Mouse (Mus musculus) hindbrain, embryonic 14.5 days (tissue): Measurements from ENCODE around the gene Fezf1. TPM values are rescaled to one million over a fixed set of nuclear protein-coding genes. Genes with fewer than 3 reads are reported as not detected.

ENCODE experiments used
- ATAC-seq: fragments of 200-750 bp; cut with Nextera tagmentation; 2 replicates; pipeline ENCODE4 v1.8.0; 2017; ENCODE audit warnings: moderate number of reproducible peaks, mild to moderate bottlenecking, moderate TSS enrichment, moderate library complexity; ENCODE audit not compliant: low FRiP score
- DNase-seq: peaks from one replicate; pipeline ENCODE4 v3.0.0-alpha.2; 2015; ENCODE audit warnings: low spot score
- H3K27ac ChIP-seq: fragments of 300-500 bp; sonication (generic); 2 replicates; pipeline ENCODE4 v1.5.1; 2014; ENCODE audit warnings: mild to moderate bottlenecking, moderate library complexity
- H3K27me3 ChIP-seq: fragments of 300-500 bp; sonication (generic); 2 replicates; pipeline ENCODE4 v1.6.1; 2014; ENCODE audit warnings: mild to moderate bottlenecking, low read length, mixed read lengths; ENCODE audit not compliant: control insufficient read depth, insufficient read depth
- H3K36me3 ChIP-seq: fragments of 300-500 bp; sonication (generic); replicated peaks from 2 replicates; pipeline ENCODE4 v1.6.1; 2014; ENCODE audit not compliant: control insufficient read depth, insufficient read depth
- H3K4me1 ChIP-seq: fragments of 300-500 bp; sonication (generic); replicated peaks from 2 replicates; pipeline ENCODE4 v1.6.1; 2014; ENCODE audit warnings: antibody characterized with exemption, low read length, mixed read lengths; ENCODE audit not compliant: control insufficient read depth, insufficient read depth
- H3K4me2 ChIP-seq: fragments of 300-500 bp; sonication (generic); replicated peaks from 2 replicates; pipeline ENCODE4 v1.6.1; 2014; ENCODE audit warnings: mild to moderate bottlenecking, moderate library complexity
- H3K4me3 ChIP-seq: fragments of 300-500 bp; sonication (generic); replicated peaks from 2 replicates; pipeline ENCODE4 v1.5.1; 2014; ENCODE audit warnings: mild to moderate bottlenecking, low read length
- H3K9ac ChIP-seq: fragments of 300-500 bp; sonication (generic); 2 replicates; pipeline ENCODE4 v1.6.1; 2014
- H3K9me3 ChIP-seq: fragments of 300-500 bp; sonication (generic); 2 replicates; pipeline ENCODE4 v1.6.1; 2016; ENCODE audit warnings: low read length; ENCODE audit not compliant: control insufficient read depth
- WGBS: fragments of 180-500 bp; shearing (Covaris S2); extraction: QIAGEN DNeasy Blood & Tissue Kit; methylation state at CpG from one replicate; pipeline ENCODE4 v1.1.7; 2014; 5-methylcytosine and 5-hydroxymethylcytosine counted together
- polyA plus RNA-seq: library from polyadenylated mRNA; unstranded; fragments of >200 nt; fragmentation: Nextera tagmentation; extraction: Ambion mirVana; gene quantifications from 2 replicates; pipeline ENCODE4 v1.2.1, GENCODE M21; 2014

Gene Fezf1
- polyA plus RNA-seq = not detected in 2 replicates

DNA sequence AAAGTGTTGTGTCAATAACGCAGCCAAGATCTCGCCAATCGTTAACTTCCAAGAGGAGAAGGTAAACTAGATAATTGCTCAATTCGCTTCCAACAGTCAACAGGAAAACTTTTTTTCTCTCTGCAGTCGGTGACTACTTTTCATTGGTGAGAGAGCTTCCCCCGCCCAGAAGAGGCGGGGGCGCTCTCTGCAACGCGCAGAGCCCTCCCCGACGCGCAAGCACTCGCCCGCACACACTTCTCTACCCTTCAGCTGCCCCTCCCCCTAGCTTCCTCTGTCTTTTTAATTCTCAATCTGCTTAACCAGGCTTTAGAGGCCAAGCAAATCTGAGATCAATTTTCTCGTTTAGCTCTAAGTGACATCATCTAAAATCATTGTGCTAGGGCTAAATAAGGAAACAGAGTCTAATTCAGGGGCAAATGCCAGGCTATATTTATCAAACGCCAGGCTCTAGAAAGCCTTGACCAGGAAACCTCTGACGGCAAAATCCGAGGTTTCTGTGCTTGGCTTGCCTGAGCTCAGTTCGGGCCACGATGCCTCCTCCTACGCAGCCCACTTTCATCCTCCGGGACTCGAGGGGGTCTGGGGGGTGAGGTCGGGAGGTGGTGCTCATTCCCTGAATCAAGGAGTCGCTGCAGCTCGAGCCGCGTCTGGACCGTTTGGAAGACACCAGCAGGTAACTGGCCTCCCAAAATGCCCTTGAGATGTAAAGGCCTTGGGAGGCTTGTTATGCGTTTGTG, at the start of gene Fezf1:
TSS of gene Fezf1 (minus strand) at position 50 of the 740 bp plus-strand sequence.
- Histone ChIP-seq H3K9me3 (0 out of 2 replicates have a peak, but pooled peaks cover 4% of the 10 kb centered on the region), H3K27me3 (peaks cover 93% of the 10 kb centered on the region), H3K36me3 (no peaks in the 10 kb centered on the region), H3K4me2 (peak within 1 kb of the TSS; percentile 48), H3K4me1 (no peaks in the 10 kb centered on the region; the same call in 1 of the 2 replicates), H3K27ac (no peak within 1 kb of the TSS), H3K9ac (no peak within 1 kb of the TSS), H3K4me3 (peak within 1 kb of the TSS; percentile 23)
- no peak for ATAC-seq
- no peak for DNase-seq
- under 1% methylated on average over 31 of the region's 31 CpGs for WGBS

DNA sequence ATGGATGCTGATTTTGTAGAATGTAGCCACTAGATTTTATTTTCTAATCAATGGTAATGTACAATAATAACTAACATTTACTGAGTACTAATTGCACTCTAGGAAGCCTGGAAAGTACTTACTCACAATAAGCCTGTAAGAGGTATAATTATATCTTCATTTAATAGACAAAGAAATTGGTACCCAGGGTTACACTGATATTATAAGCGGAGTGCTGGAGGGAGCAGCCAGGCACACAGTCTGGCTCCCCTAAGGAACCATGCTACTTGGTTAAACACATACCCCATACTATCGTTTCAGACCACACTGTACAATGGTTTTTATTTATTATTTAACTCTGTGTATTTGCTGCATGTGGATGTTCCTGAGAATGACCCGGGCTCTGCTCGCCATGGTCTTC, 46.5 kb upstream of the Fezf1 start:
- no peak overlapping the region for H3K27ac ChIP-seq
- no peak overlapping the region for H3K9ac ChIP-seq
- DNase-seq = no peak
- no peaks in the 10 kb centered on the region for H3K36me3 ChIP-seq
- ATAC-seq = no peak
- no peaks in the 10 kb centered on the region for H3K9me3 ChIP-seq
- no peak overlapping the region for H3K4me2 ChIP-seq
- 87% methylated on average over 4 of the region's 4 CpGs for WGBS
- no peak overlapping the region for H3K4me3 ChIP-seq
- no peaks in the 10 kb centered on the region for H3K4me1 ChIP-seq
- H3K27me3 ChIP-seq = no peaks in the 10 kb centered on the region

- Histone ChIP-seq H3K36me3 (no peaks in the 10 kb centered on the region), H3K9me3 (no peaks in the 10 kb centered on the region), H3K27me3 (peaks cover 18% of the 10 kb centered on the region), H3K4me2 (no peak overlapping the region), H3K4me1 (no peaks in the 10 kb centered on the region), H3K27ac (no peak overlapping the region), H3K4me3 (no peak overlapping the region), H3K9ac (no peak overlapping the region)
- DNase-seq = no peak
- WGBS = 93% methylated on average over 4 of the region's 4 CpGs
- no peak for ATAC-seq
Measured at GRCm38 (mm10) chr6:23288752-23289151, 40.6 kb upstream of the Fezf1 start.

- H3K27me3 ChIP-seq = peaks cover 60% of the 10 kb centered on the region
- H3K9me3 ChIP-seq = no peaks in the 10 kb centered on the region
- H3K36me3 ChIP-seq = no peaks in the 10 kb centered on the region
- no peak overlapping the region for H3K4me3 ChIP-seq
- DNase-seq (no peak), ATAC-seq (no peak)
- H3K9ac ChIP-seq = no peak overlapping the region
- H3K4me2 ChIP-seq = no peak overlapping the region
- 49% methylated on average over 9 of the region's 9 CpGs for WGBS
- H3K27ac ChIP-seq = no peak overlapping the region
- no peaks in the 10 kb centered on the region for H3K4me1 ChIP-seq
Measured at GRCm38 (mm10) chr6:23281514-23281820, 33.3 kb upstream of the Fezf1 start.

DNA sequence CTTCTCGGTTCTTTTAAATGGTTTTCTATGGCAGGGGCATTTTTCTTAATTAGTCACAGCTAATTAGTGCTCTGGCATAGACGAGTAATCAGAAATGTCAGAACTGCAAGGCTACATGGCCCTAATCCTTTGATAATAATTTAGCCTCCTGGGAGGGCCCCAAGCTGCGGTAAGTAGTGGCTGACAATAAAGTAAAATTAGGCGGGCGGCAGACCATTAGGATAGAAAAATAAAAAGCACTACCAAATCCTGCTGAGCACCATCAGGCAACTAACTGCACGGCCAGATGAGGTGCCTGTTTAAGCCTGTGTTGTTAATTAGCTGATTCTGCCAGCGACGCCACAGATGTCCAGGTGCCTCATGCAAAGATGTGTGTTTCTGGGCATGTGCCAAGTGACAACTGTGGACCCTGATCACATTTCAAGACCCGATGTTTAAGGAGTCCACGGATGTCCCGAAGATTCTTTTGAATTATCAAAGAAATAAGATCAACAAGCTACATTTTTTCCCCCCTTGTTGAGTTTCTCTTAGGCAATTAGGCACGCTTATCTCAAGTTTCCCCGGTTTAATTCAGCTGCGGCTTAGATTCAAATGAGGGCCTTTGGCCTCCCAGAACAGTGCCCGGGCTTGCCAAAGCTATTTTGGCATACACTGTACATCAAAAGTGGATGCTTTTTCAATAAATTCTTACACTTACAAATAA, 32.8 kb upstream of the Fezf1 start:
- peak; percentile 87 for ATAC-seq
- H3K9me3 ChIP-seq = no peaks in the 10 kb centered on the region
- H3K9ac ChIP-seq = no peak overlapping the region
- no peaks in the 10 kb centered on the region for H3K4me1 ChIP-seq
- no peaks in the 10 kb centered on the region for H3K36me3 ChIP-seq
- 16% methylated on average over 15 of the region's 15 CpGs for WGBS
- H3K27me3 ChIP-seq = peaks cover 61% of the 10 kb centered on the region
- no peak overlapping the region for H3K27ac ChIP-seq
- peak; percentile 70 for DNase-seq
- no peak overlapping the region for H3K4me3 ChIP-seq
- no peak overlapping the region for H3K4me2 ChIP-seq

- DNase-seq = no peak
- Histone ChIP-seq H3K4me2 (peak overlapping the region; percentile 17; the same call in 1 of the 2 replicates), H3K4me3 (no peak overlapping the region)
Measured at GRCm38 (mm10) chr6:23273483-23273882, 25.3 kb upstream of the Fezf1 start.

DNA sequence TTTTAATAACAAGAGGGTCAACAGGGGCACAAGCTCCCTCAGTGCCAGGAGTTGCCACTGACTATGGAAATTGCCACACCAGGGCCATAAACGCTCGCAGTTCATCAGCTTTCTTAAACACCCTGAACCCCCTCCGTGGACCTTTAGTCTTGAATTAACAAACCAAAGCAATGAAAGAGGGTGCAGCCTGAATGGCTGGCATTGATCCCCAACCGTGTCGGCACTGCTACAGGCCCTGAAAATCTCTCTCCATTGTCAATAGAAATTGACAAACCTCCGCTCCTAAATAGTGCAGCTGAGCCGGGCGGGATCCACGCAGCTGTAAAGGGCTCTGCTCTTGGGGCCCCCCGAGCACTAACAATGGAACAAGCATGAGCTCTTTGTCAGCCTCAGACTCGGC, 24.8 kb upstream of the Fezf1 start:
- H3K4me2 ChIP-seq = peak overlapping the region; percentile 17; the same call in 1 of the 2 replicates
- H3K9me3 ChIP-seq = no peaks in the 10 kb centered on the region
- 0 out of 2 replicates have a peak, but pooled peaks cover 6% of the 10 kb centered on the region for H3K4me1 ChIP-seq
- ATAC-seq = peak; percentile 46; the same call in 1 of the 2 replicates
- 3% methylated on average over 11 of the region's 11 CpGs for WGBS
- H3K27me3 ChIP-seq = peaks cover 91% of the 10 kb centered on the region
- no peaks in the 10 kb centered on the region for H3K36me3 ChIP-seq
- H3K9ac ChIP-seq = no peak overlapping the region
- DNase-seq = no peak
- no peak overlapping the region for H3K27ac ChIP-seq
- H3K4me3 ChIP-seq = no peak overlapping the region

More at GRCm38 (mm10) chr6:23273483-23273882, 25.3 kb upstream of the Fezf1 start:
- H3K27me3 ChIP-seq = peaks cover 91% of the 10 kb centered on the region
- no peaks in the 10 kb centered on the region for H3K36me3 ChIP-seq
- H3K4me1 ChIP-seq = 0 out of 2 replicates have a peak, but pooled peaks cover 6% of the 10 kb centered on the region
- H3K9ac ChIP-seq = no peak overlapping the region
- H3K27ac ChIP-seq = no peak overlapping the region
- no peak for ATAC-seq
- H3K9me3 ChIP-seq = no peaks in the 10 kb centered on the region
- 28% methylated on average over 4 of the region's 4 CpGs for WGBS

GRCm38 (mm10) chr6:23272542-23272941, 24.4 kb upstream of the Fezf1 start:
- Histone ChIP-seq H3K9me3 (no peaks in the 10 kb centered on the region), H3K36me3 (no peaks in the 10 kb centered on the region), H3K27me3 (peaks cover 92% of the 10 kb centered on the region), H3K4me3 (no peak overlapping the region), H3K9ac (no peak overlapping the region), H3K4me2 (no peak overlapping the region), H3K4me1 (0 out of 2 replicates have a peak, but pooled peaks cover 6% of the 10 kb centered on the region), H3K27ac (no peak overlapping the region)
- no peak for ATAC-seq
- no peak for DNase-seq
- 9% methylated on average over 7 of the region's 7 CpGs for WGBS

GRCm38 (mm10) chr6:23260738-23261050, 12.5 kb upstream of the Fezf1 start:
- no peak overlapping the region for H3K9ac ChIP-seq
- H3K4me3 ChIP-seq = no peak overlapping the region
- 0 out of 2 replicates have a peak, but pooled peaks have one; percentile 37 for ATAC-seq
- H3K27ac ChIP-seq = no peak overlapping the region
- no peak overlapping the region for H3K4me2 ChIP-seq
- H3K4me1 ChIP-seq = no peaks in the 10 kb centered on the region
- peaks cover 94% of the 10 kb centered on the region for H3K27me3 ChIP-seq
- DNase-seq = no peak
- WGBS = under 1% methylated on average over 9 of the region's 9 CpGs
- H3K9me3 ChIP-seq = no peaks in the 10 kb centered on the region
- H3K36me3 ChIP-seq = no peaks in the 10 kb centered on the region
